Mouse (Mus musculus) stomach, embryonic 14.5 days (tissue): ENCODE results near the gene Wdr77. TPM values are rescaled to one million over a fixed set of nuclear protein-coding genes. Genes with fewer than 3 reads are reported as not detected.
"Not testable (repeated sequence)": the region's sequence is repeated elsewhere in the genome, so short reads cannot be mapped to it uniquely, and the experiment has no call there.

ENCODE experiments used
- ATAC-seq: fragments of 200-750 bp; cut with Nextera tagmentation; 2 replicates; pipeline ENCODE4 v1.8.0; 2017; ENCODE audit warnings: low read depth, moderate TSS enrichment; ENCODE audit not compliant: insufficient number of reproducible peaks, insufficient read depth, low FRiP score
- H3K27ac ChIP-seq: fragments of 300-500 bp; sonication (generic); 2 replicates; pipeline ENCODE4 v1.5.1; 2014; ENCODE audit warnings: mild to moderate bottlenecking, low read length, moderate library complexity, mixed read lengths
- H3K27me3 ChIP-seq: fragments of 300-500 bp; sonication (generic); 2 replicates; pipeline ENCODE4 v1.6.1; 2014; ENCODE audit warnings: low read length, control low read depth, mixed read lengths; ENCODE audit not compliant: control insufficient read depth, insufficient read depth
- H3K36me3 ChIP-seq: fragments of 300-500 bp; sonication (generic); 2 replicates; pipeline ENCODE4 v1.6.1; 2014; ENCODE audit warnings: mild to moderate bottlenecking, control low read depth, low read length, moderate library complexity, mixed read lengths; ENCODE audit not compliant: control insufficient read depth, insufficient read depth
- H3K4me1 ChIP-seq: fragments of 300-500 bp; sonication (generic); 2 replicates; pipeline ENCODE4 v1.6.1; 2014; ENCODE audit warnings: low read length, control low read depth, mixed read lengths; ENCODE audit not compliant: control insufficient read depth, insufficient read depth
- H3K4me2 ChIP-seq: fragments of 300-500 bp; sonication (generic); replicated peaks from 2 replicates; pipeline ENCODE4 v1.6.1; 2014; ENCODE audit warnings: low read depth, low read length, control low read depth
- H3K4me3 ChIP-seq: fragments of 300-500 bp; sonication (generic); 2 replicates; pipeline ENCODE4 v1.5.1; 2014; ENCODE audit warnings: low read depth, low read length, control low read depth
- H3K9ac ChIP-seq: fragments of 300-500 bp; sonication (generic); replicated peaks from 2 replicates; pipeline ENCODE4 v1.6.1; 2014; ENCODE audit warnings: low read depth, mild to moderate bottlenecking, control low read depth, low read length, moderate library complexity, mixed read lengths
- H3K9me3 ChIP-seq: fragments of 300-500 bp; sonication (generic); 2 replicates; pipeline ENCODE4 v1.6.1; 2016; ENCODE audit warnings: low read depth, low read length, control low read depth; ENCODE audit not compliant: control insufficient read depth
- WGBS: fragments of 180-500 bp; shearing (Covaris S2); extraction: QIAGEN DNeasy Blood & Tissue Kit; methylation state at CpG from one replicate; pipeline ENCODE4 v1.1.7; 2014; 5-methylcytosine and 5-hydroxymethylcytosine counted together
- polyA plus RNA-seq: library from polyadenylated mRNA; unstranded; fragments of >200 nt; fragmentation: Nextera tagmentation; extraction: Ambion mirVana; gene quantifications from 2 replicates; pipeline ENCODE4 v1.2.1, GENCODE M21; 2014

Gene Wdr77
- polyA plus RNA-seq, 1 experiment from 2014 or later = 137 TPM

- H3K36me3 ChIP-seq = no peaks in the 10 kb centered on the region
- 73% methylated on average over 3 of the region's 3 CpGs for WGBS
- H3K9ac ChIP-seq = no peak overlapping the region
- no peaks in the 10 kb centered on the region for H3K27me3 ChIP-seq
- H3K27ac ChIP-seq = no peak overlapping the region
- no peak overlapping the region for H3K4me3 ChIP-seq
- no peak overlapping the region for H3K4me2 ChIP-seq
- H3K9me3 ChIP-seq = no peaks in the 10 kb centered on the region
- no peaks in the 10 kb centered on the region for H3K4me1 ChIP-seq
- ATAC-seq = no peak
Measured at GRCm38 (mm10) chr3:105918355-105918745, 40.8 kb upstream of the Wdr77 start.

- not testable (repeated sequence) for H3K9ac ChIP-seq, H3K9me3 ChIP-seq, H3K4me2 ChIP-seq, H3K36me3 ChIP-seq, H3K4me1 ChIP-seq, H3K27ac ChIP-seq, H3K4me3 ChIP-seq, H3K27me3 ChIP-seq, ATAC-seq
Measured at GRCm38 (mm10) chr3:105920743-105921142, 38.4 kb upstream of the Wdr77 start.

- H3K36me3 ChIP-seq = no peaks in the 10 kb centered on the region
- no peak overlapping the region for H3K9ac ChIP-seq
- no peak overlapping the region for H3K27ac ChIP-seq
- no peaks in the 10 kb centered on the region for H3K27me3 ChIP-seq
- no peak overlapping the region for H3K4me3 ChIP-seq
- no peak for ATAC-seq
- H3K4me1 ChIP-seq = no peaks in the 10 kb centered on the region
- no peaks in the 10 kb centered on the region for H3K9me3 ChIP-seq
- WGBS = 63% methylated on average over 2 of the region's 2 CpGs
- no peak overlapping the region for H3K4me2 ChIP-seq
Measured at GRCm38 (mm10) chr3:105921959-105922358, 37.2 kb upstream of the Wdr77 start.

GRCm38 (mm10) chr3:105924616-105925015, 34.6 kb upstream of the Wdr77 start:
- Histone ChIP-seq H3K27ac (no peak overlapping the region), H3K4me3 (no peak overlapping the region), H3K4me2 (no peak overlapping the region), H3K36me3 (no peaks in the 10 kb centered on the region), H3K4me1 (no peaks in the 10 kb centered on the region), H3K27me3 (no peaks in the 10 kb centered on the region), H3K9me3 (no peaks in the 10 kb centered on the region), H3K9ac (no peak overlapping the region)
- WGBS = 78% methylated on average over 9 of the region's 9 CpGs
- ATAC-seq = no peak

- no peak overlapping the region for H3K9ac ChIP-seq
- 83% methylated on average over 7 of the region's 7 CpGs for WGBS
- no peak overlapping the region for H3K4me2 ChIP-seq
- H3K36me3 ChIP-seq = no peaks in the 10 kb centered on the region
- H3K27ac ChIP-seq = no peak overlapping the region
- no peaks in the 10 kb centered on the region for H3K27me3 ChIP-seq
- no peak for ATAC-seq
- no peaks in the 10 kb centered on the region for H3K9me3 ChIP-seq
- H3K4me3 ChIP-seq = no peak overlapping the region
- H3K4me1 ChIP-seq = no peaks in the 10 kb centered on the region
Measured at GRCm38 (mm10) chr3:105927561-105928194, 31.5 kb upstream of the Wdr77 start.

GRCm38 (mm10) chr3:105928195-105928569, 31.0 kb upstream of the Wdr77 start:
- Histone ChIP-seq H3K9ac (no peak overlapping the region), H3K36me3 (no peaks in the 10 kb centered on the region), H3K27me3 (no peaks in the 10 kb centered on the region), H3K27ac (no peak overlapping the region), H3K4me1 (no peaks in the 10 kb centered on the region), H3K9me3 (no peaks in the 10 kb centered on the region), H3K4me2 (no peak overlapping the region), H3K4me3 (no peak overlapping the region)
- 83% methylated on average over 3 of the region's 3 CpGs for WGBS
- ATAC-seq = no peak

GRCm38 (mm10) chr3:105928781-105929180, 30.4 kb upstream of the Wdr77 start:
- Histone ChIP-seq H3K36me3 (no peaks in the 10 kb centered on the region), H3K4me3 (no peak overlapping the region), H3K9me3 (no peaks in the 10 kb centered on the region), H3K27me3 (no peaks in the 10 kb centered on the region), H3K4me1 (no peaks in the 10 kb centered on the region), H3K4me2 (no peak overlapping the region), H3K27ac (no peak overlapping the region), H3K9ac (no peak overlapping the region)
- no peak for ATAC-seq
- WGBS = 79% methylated on average over 6 of the region's 6 CpGs

- no peaks in the 10 kb centered on the region for H3K4me1 ChIP-seq
- H3K27me3 ChIP-seq = no peaks in the 10 kb centered on the region
- H3K4me3 ChIP-seq = no peak overlapping the region
- H3K4me2 ChIP-seq = no peak overlapping the region
- no peak overlapping the region for H3K9ac ChIP-seq
- WGBS = 75% methylated on average over 7 of the region's 7 CpGs
- ATAC-seq = no peak
- no peaks in the 10 kb centered on the region for H3K9me3 ChIP-seq
- H3K27ac ChIP-seq = no peak overlapping the region
- H3K36me3 ChIP-seq = no peaks in the 10 kb centered on the region
Measured at GRCm38 (mm10) chr3:105929821-105930220, 29.3 kb upstream of the Wdr77 start.

- Histone ChIP-seq H3K9me3 (no peaks in the 10 kb centered on the region), H3K4me3 (no peak overlapping the region), H3K27ac (no peak overlapping the region), H3K9ac (no peak overlapping the region), H3K27me3 (no peaks in the 10 kb centered on the region), H3K4me1 (no peaks in the 10 kb centered on the region), H3K4me2 (no peak overlapping the region), H3K36me3 (no peaks in the 10 kb centered on the region)
- no peak for ATAC-seq
- 84% methylated on average over 2 of the region's 2 CpGs for WGBS
Measured at GRCm38 (mm10) chr3:105931095-105931494, 28.1 kb upstream of the Wdr77 start.
